Mouse (Mus musculus) heart, embryonic 13.5 days (tissue): ENCODE data around the gene Hexim2. TPM values are rescaled to one million over a fixed set of nuclear protein-coding genes. Genes with fewer than 3 reads are reported as not detected.
A peak's percentile ranks its signal among the peaks of the same experiment; 100 is the strongest.

Source experiments
- ATAC-seq: fragments of 200-750 bp; cut with Nextera tagmentation; 2 replicates; pipeline ENCODE4 v1.8.0; 2017; ENCODE audit warnings: moderate TSS enrichment; ENCODE audit not compliant: insufficient number of reproducible peaks, low FRiP score, low TSS enrichment; ENCODE audit errors: extremely low read depth
- H3K27ac ChIP-seq: fragments of 300-500 bp; sonication (generic); replicated peaks from 2 replicates; pipeline ENCODE4 v1.5.1; 2015; ENCODE audit warnings: moderate library complexity, mild to moderate bottlenecking, inconsistent platforms
- H3K27me3 ChIP-seq: fragments of 300-500 bp; sonication (generic); replicated peaks from 2 replicates; pipeline ENCODE4 v1.6.1; 2015; ENCODE audit warnings: mild to moderate bottlenecking, inconsistent platforms
- H3K36me3 ChIP-seq: fragments of 300-500 bp; sonication (generic); 2 replicates; pipeline ENCODE4 v1.6.1; 2015; ENCODE audit warnings: mild to moderate bottlenecking, inconsistent platforms
- H3K4me1 ChIP-seq: fragments of 300-500 bp; sonication (generic); 2 replicates; pipeline ENCODE4 v1.6.1; 2015; ENCODE audit warnings: inconsistent platforms
- H3K4me2 ChIP-seq: fragments of 300-500 bp; sonication (generic); 2 replicates; pipeline ENCODE4 v1.6.1; 2015; ENCODE audit warnings: inconsistent platforms, mild to moderate bottlenecking, moderate library complexity
- H3K4me3 ChIP-seq: fragments of 300-500 bp; sonication (generic); 2 replicates; pipeline ENCODE4 v1.5.1; 2015; ENCODE audit warnings: moderate library complexity, mild to moderate bottlenecking, inconsistent platforms
- H3K9ac ChIP-seq: fragments of 300-500 bp; sonication (generic); 2 replicates; pipeline ENCODE4 v1.6.1; 2015; ENCODE audit warnings: inconsistent platforms, mild to moderate bottlenecking, moderate library complexity
- H3K9me3 ChIP-seq: fragments of 300-500 bp; sonication (generic); 2 replicates; pipeline ENCODE4 v1.6.1; 2016; ENCODE audit warnings: inconsistent platforms
- WGBS: fragments of 180-500 bp; shearing (Covaris S2); methylation state at CpG from one replicate; pipeline ENCODE4 v1.1.7; 2015; ENCODE audit warnings: mixed read lengths; 5-methylcytosine and 5-hydroxymethylcytosine counted together
- polyA plus RNA-seq: library from polyadenylated mRNA; unstranded; fragments of >200 nt; fragmentation: Nextera tagmentation; extraction: Ambion mirVana; gene quantifications from 2 replicates; pipeline ENCODE4 v1.2.1, GENCODE M21; 2015

The Hexim2 gene
- polyA plus RNA-seq, 1 experiment from 2014 or later, result 5.7 TPM

- no peak overlapping the region for H3K9ac ChIP-seq
- 52% methylated on average over 5 of the region's 5 CpGs for WGBS
- no peak for ATAC-seq
These were observed 11.9 kb upstream of the Hexim2 start for GRCm38 (mm10) chr11:103120315-103120714.

GRCm38 (mm10) chr11:103132576-103133455 lies 587 bp downstream of the Hexim2 start:
- Histone ChIP-seq H3K27ac (peak overlapping the region; percentile 100), H3K9ac (peak overlapping the region; percentile 100), H3K4me1 (peaks cover 54% of the 10 kb centered on the region), H3K36me3 (peaks cover 2% of the 10 kb centered on the region; the same call in 1 of the 2 replicates), H3K9me3 (no peaks in the 10 kb centered on the region), H3K4me2 (peak overlapping the region; percentile 88), H3K4me3 (peak overlapping the region; percentile 98), H3K27me3 (no peaks in the 10 kb centered on the region)
- ATAC-seq, result peak; percentile 86
- WGBS, result under 1% methylated on average over 58 of the region's 58 CpGs

More at GRCm38 (mm10) chr11:103120315-103120714, 11.9 kb upstream of the Hexim2 start:
- no peaks in the 10 kb centered on the region for H3K27me3 ChIP-seq
- H3K4me2 ChIP-seq, result 0 out of 2 replicates have a peak overlapping the region, but pooled peaks have one; percentile 11
- H3K36me3 ChIP-seq, result no peaks in the 10 kb centered on the region
- H3K27ac ChIP-seq, result no peak overlapping the region
- H3K9me3 ChIP-seq, result no peaks in the 10 kb centered on the region
- peaks cover 19% of the 10 kb centered on the region for H3K4me1 ChIP-seq
- no peak overlapping the region for H3K4me3 ChIP-seq

- no peaks in the 10 kb centered on the region for H3K27me3 ChIP-seq
- no peak for ATAC-seq
- 55% methylated on average over 6 of the region's 6 CpGs for WGBS
- H3K4me3 ChIP-seq, result peak overlapping the region; percentile 98
- peak overlapping the region; percentile 89 for H3K27ac ChIP-seq
- H3K9me3 ChIP-seq, result no peaks in the 10 kb centered on the region
- H3K4me1 ChIP-seq, result peaks cover 54% of the 10 kb centered on the region
- peaks cover 5% of the 10 kb centered on the region for H3K36me3 ChIP-seq
- H3K4me2 ChIP-seq, result peak overlapping the region; percentile 72
- peak overlapping the region; percentile 78 for H3K9ac ChIP-seq
These were observed 1.4 kb downstream of the Hexim2 start for GRCm38 (mm10) chr11:103133456-103134185.

GRCm38 (mm10) chr11:103134221-103134620 lies 2.0 kb downstream of the Hexim2 start:
- peak overlapping the region; percentile 78 for H3K9ac ChIP-seq
- H3K36me3 ChIP-seq, result peaks cover 11% of the 10 kb centered on the region
- no peaks in the 10 kb centered on the region for H3K9me3 ChIP-seq
- 71% methylated on average over 3 of the region's 3 CpGs for WGBS
- no peaks in the 10 kb centered on the region for H3K27me3 ChIP-seq
- peak overlapping the region; percentile 72 for H3K4me2 ChIP-seq
- H3K4me1 ChIP-seq, result peaks cover 54% of the 10 kb centered on the region
- H3K4me3 ChIP-seq, result peak overlapping the region; percentile 13; the same call in 1 of the 2 replicates
- peak overlapping the region; percentile 89 for H3K27ac ChIP-seq
- ATAC-seq, result no peak

GRCm38 (mm10) chr11:103136039-103136577 lies 3.9 kb downstream of the Hexim2 start:
- 50% methylated on average over 8 of the region's 8 CpGs for WGBS
- Histone ChIP-seq H3K36me3 (peaks cover 15% of the 10 kb centered on the region), H3K27me3 (no peaks in the 10 kb centered on the region), H3K9me3 (no peaks in the 10 kb centered on the region), H3K4me3 (no peak overlapping the region), H3K4me1 (peaks cover 46% of the 10 kb centered on the region), H3K9ac (peak overlapping the region; percentile 61), H3K4me2 (peak overlapping the region; percentile 72), H3K27ac (0 out of 2 replicates have a peak overlapping the region, but pooled peaks have one; percentile 12)
- ATAC-seq, result no peak

- WGBS, result 80% methylated on average over 14 of the region's 14 CpGs
- peaks cover 54% of the 10 kb centered on the region for H3K4me1 ChIP-seq
- no peak for ATAC-seq
- H3K36me3 ChIP-seq, result peaks cover 15% of the 10 kb centered on the region
- no peak overlapping the region for H3K4me2 ChIP-seq
- peak overlapping the region; percentile 70 for H3K9ac ChIP-seq
- H3K4me3 ChIP-seq, result no peak overlapping the region
- peak overlapping the region; percentile 88 for H3K27ac ChIP-seq
- no peaks in the 10 kb centered on the region for H3K27me3 ChIP-seq
- no peaks in the 10 kb centered on the region for H3K9me3 ChIP-seq
These were observed 7.9 kb downstream of the Hexim2 start for GRCm38 (mm10) chr11:103139951-103140762.

GRCm38 (mm10) chr11:103140763-103141100 lies 8.5 kb downstream of the Hexim2 start:
- peak overlapping the region; percentile 70 for H3K9ac ChIP-seq
- peaks cover 15% of the 10 kb centered on the region for H3K36me3 ChIP-seq
- H3K27me3 ChIP-seq, result no peaks in the 10 kb centered on the region
- H3K4me1 ChIP-seq, result peaks cover 53% of the 10 kb centered on the region
- H3K9me3 ChIP-seq, result no peaks in the 10 kb centered on the region
- no peak overlapping the region for H3K4me3 ChIP-seq
- 48% methylated on average over 6 of the region's 6 CpGs for WGBS
- no peak for ATAC-seq
- peak overlapping the region; percentile 88 for H3K27ac ChIP-seq
- H3K4me2 ChIP-seq, result no peak overlapping the region

- no peak for ATAC-seq
- Histone ChIP-seq H3K27me3 (no peaks in the 10 kb centered on the region), H3K9ac (peak overlapping the region; percentile 70), H3K27ac (peak overlapping the region; percentile 88), H3K9me3 (no peaks in the 10 kb centered on the region), H3K4me1 (peaks cover 47% of the 10 kb centered on the region), H3K4me3 (no peak overlapping the region), H3K4me2 (peak overlapping the region; percentile 13; the same call in 1 of the 2 replicates), H3K36me3 (peaks cover 15% of the 10 kb centered on the region)
- 19% methylated on average over 11 of the region's 11 CpGs for WGBS
These were observed 9.1 kb downstream of the Hexim2 start for GRCm38 (mm10) chr11:103141101-103141943.

- peak overlapping the region; percentile 88 for H3K27ac ChIP-seq
- H3K9ac ChIP-seq, result peak overlapping the region; percentile 70
- ATAC-seq, result no peak
- H3K4me3 ChIP-seq, result no peak overlapping the region
- peaks cover 45% of the 10 kb centered on the region for H3K4me1 ChIP-seq
- H3K4me2 ChIP-seq, result peak overlapping the region; percentile 13; the same call in 1 of the 2 replicates
- H3K9me3 ChIP-seq, result no peaks in the 10 kb centered on the region
- H3K36me3 ChIP-seq, result peaks cover 15% of the 10 kb centered on the region
- WGBS, result 80% methylated on average over 1 of the region's 1 CpGs
- H3K27me3 ChIP-seq, result no peaks in the 10 kb centered on the region
These were observed 9.7 kb downstream of the Hexim2 start for GRCm38 (mm10) chr11:103141944-103142255.
